Mouse (Mus musculus): ENCODE data around the gene Cdk9. TPM values are rescaled to one million over a fixed set of nuclear protein-coding genes. Genes with fewer than 3 reads are reported as not detected.

Gene Cdk9
- polyA plus RNA-seq, 1 experiment from 2014 or later, result 57.1 TPM

DNA sequence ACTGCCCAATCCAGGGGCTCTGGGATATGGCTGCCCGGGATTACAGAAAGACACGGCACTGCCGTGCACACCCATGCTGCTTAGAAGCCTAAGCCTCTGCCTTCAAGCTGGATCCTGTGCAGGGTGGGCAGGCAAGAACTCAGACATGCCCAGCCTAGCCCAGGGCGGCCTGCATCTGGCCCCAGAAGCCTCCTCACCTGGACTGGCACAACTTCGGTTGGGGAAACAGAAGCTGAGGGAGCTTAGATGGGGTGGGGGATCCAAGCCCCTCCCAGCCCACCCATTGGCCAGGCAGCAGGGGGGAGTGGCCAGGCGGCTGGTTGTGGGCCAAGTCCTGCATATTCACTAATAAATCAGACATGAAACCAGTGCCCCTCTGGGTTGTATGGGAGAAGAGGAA is 31.1 kb downstream of the Cdk9 start:
- peaks cover 32% of the 10 kb centered on the region for H3K36me3 ChIP-seq (ENCODE audit: control insufficient read depth, insufficient read depth)

DNA sequence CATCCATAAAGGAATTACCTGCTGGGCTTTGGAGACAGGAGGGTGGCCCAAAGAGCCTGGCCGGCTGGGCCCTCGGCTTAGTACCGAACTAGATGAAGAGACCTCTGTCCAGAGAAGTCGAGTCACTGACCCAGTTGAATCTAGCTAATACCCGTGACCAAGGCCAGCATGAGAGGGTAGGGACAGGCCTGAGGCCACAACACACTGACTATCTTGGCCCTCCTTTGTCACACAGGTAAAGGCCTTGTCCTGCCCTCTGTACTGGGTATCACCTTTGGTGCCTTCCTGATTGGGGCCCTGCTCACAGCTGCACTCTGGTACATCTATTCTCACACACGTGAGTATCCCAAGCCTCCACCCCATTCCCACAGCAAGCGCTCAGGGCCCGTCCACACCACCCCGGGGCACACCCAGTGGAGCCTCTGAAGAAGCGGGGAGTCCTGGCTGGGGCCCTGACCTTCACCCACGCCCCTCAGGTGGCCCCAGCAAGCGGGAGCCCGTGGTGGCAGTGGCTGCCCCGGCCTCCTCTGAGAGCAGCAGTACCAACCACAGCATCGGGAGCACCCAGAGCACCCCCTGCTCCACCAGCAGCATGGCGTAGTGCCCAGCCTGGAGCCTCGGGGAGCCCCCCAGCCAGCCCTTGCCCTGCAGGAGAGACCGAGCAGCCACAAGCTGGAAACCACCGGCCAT is 31.8 kb downstream of the Cdk9 start:
- Histone ChIP-seq H3K27ac (ENCODE audit: low read length) (no peak overlapping the region), H3K36me3 (ENCODE audit: control insufficient read depth, insufficient read depth) (peaks cover 31% of the 10 kb centered on the region), H3K9me3 (replicated peaks; ENCODE audit: control insufficient read depth, low read length) (peaks cover 2% of the 10 kb centered on the region; the same call in 1 of the 2 replicates), H3K4me3 (ENCODE audit: low read length) (no peak overlapping the region), H3K27me3 (ENCODE audit: control insufficient read depth, insufficient read depth, low read length) (no peaks in the 10 kb centered on the region), H3K4me1 (ENCODE audit: control insufficient read depth, insufficient read depth, low read length) (peaks cover 10% of the 10 kb centered on the region), H3K9ac (ENCODE audit: low read length) (no peak overlapping the region), H3K4me2 (ENCODE audit: low read depth, low read length) (no peak overlapping the region)
- no peak for ATAC-seq (replicated peaks; ENCODE audit: extremely low read depth, insufficient read depth, low FRiP score)
- WGBS, result 84% methylated on average over 19 of the region's 19 CpGs

More for the DNA sequence above, 31.1 kb downstream of the Cdk9 start:
- no peak overlapping the region for H3K4me3 ChIP-seq (ENCODE audit: low read length)
- no peaks in the 10 kb centered on the region for H3K27me3 ChIP-seq (ENCODE audit: control insufficient read depth, insufficient read depth, low read length)
- H3K4me2 ChIP-seq (ENCODE audit: low read depth, low read length), result no peak overlapping the region
- H3K27ac ChIP-seq (ENCODE audit: low read length), result no peak overlapping the region
- 64% methylated on average over 6 of the region's 6 CpGs for WGBS
- H3K4me1 ChIP-seq (ENCODE audit: control insufficient read depth, insufficient read depth, low read length), result peaks cover 10% of the 10 kb centered on the region
- no peak for ATAC-seq (replicated peaks; ENCODE audit: extremely low read depth, insufficient read depth, low FRiP score)
- no peak overlapping the region for H3K9ac ChIP-seq (ENCODE audit: low read length)
- H3K9me3 ChIP-seq (replicated peaks; ENCODE audit: control insufficient read depth, low read length), result peaks cover 2% of the 10 kb centered on the region; the same call in 1 of the 2 replicates

DNA sequence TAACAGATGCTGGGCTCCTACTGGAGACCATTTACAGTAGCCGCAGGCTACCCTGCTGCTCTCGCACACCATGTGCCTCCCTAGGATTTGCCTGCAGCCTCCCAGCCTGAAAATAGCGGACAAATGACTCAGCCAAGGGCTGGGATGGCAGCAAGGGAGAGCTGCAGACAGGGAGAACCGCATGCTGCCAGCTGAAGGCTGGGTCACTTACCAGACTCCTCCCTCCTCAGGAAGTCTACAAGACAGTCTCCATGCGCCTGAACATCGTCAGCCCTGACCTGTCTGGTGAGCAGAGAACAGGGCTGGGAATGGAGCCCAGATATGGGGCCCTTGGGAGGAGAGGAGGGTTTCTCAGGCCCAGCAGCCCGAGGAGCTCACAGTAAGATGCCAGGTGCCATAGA is 32.8 kb downstream of the Cdk9 start:
- no peak overlapping the region for H3K4me2 ChIP-seq (ENCODE audit: low read depth, low read length)
- no peaks in the 10 kb centered on the region for H3K27me3 ChIP-seq (ENCODE audit: control insufficient read depth, insufficient read depth, low read length)
- peak; percentile 43; the same call in 1 of the 2 replicates for ATAC-seq (replicated peaks; ENCODE audit: extremely low read depth, insufficient read depth, low FRiP score)
- H3K9ac ChIP-seq (ENCODE audit: low read length), result peak overlapping the region; percentile 43; the same call in 1 of the 2 replicates
- peaks cover 40% of the 10 kb centered on the region for H3K36me3 ChIP-seq (ENCODE audit: control insufficient read depth, insufficient read depth)
- H3K4me3 ChIP-seq (ENCODE audit: low read length), result no peak overlapping the region
- 31% methylated on average over 7 of the region's 7 CpGs for WGBS
- peaks cover 2% of the 10 kb centered on the region; the same call in 1 of the 2 replicates for H3K9me3 ChIP-seq (replicated peaks; ENCODE audit: control insufficient read depth, low read length)
- peak overlapping the region; percentile 45; the same call in 1 of the 2 replicates for H3K27ac ChIP-seq (ENCODE audit: low read length)
- H3K4me1 ChIP-seq (ENCODE audit: control insufficient read depth, insufficient read depth, low read length), result peaks cover 10% of the 10 kb centered on the region

DNA sequence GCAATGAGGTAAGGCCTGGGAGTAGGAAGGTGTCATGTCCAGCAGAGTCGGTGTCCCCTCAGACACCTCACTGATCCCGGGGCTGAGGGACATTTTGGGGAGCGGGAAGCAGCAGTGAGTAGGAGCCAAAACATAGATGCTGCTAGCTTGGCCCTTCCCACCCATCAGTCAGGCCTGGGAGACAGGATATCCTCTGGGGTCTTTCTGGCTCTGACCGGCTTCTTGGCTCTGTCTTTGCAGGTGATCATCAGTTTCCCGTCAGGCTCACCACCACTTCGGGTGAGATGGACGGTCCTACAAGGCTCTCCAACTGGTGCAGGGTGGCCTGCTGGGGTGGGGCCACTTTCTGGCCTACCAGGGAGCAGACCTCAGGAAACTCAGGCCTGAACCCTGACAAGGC is 35.2 kb downstream of the Cdk9 start:
- Histone ChIP-seq H3K9me3 (replicated peaks; ENCODE audit: control insufficient read depth, low read length) (peaks cover 2% of the 10 kb centered on the region; the same call in 1 of the 2 replicates), H3K9ac (ENCODE audit: low read length) (no peak overlapping the region), H3K27ac (ENCODE audit: low read length) (no peak overlapping the region), H3K27me3 (ENCODE audit: control insufficient read depth, insufficient read depth, low read length) (no peaks in the 10 kb centered on the region), H3K36me3 (ENCODE audit: control insufficient read depth, insufficient read depth) (peaks cover 38% of the 10 kb centered on the region), H3K4me3 (ENCODE audit: low read length) (no peak overlapping the region), H3K4me1 (ENCODE audit: control insufficient read depth, insufficient read depth, low read length) (peaks cover 12% of the 10 kb centered on the region), H3K4me2 (ENCODE audit: low read depth, low read length) (no peak overlapping the region)
- 86% methylated on average over 7 of the region's 7 CpGs for WGBS
- no peak for ATAC-seq (replicated peaks; ENCODE audit: extremely low read depth, insufficient read depth, low FRiP score)

DNA sequence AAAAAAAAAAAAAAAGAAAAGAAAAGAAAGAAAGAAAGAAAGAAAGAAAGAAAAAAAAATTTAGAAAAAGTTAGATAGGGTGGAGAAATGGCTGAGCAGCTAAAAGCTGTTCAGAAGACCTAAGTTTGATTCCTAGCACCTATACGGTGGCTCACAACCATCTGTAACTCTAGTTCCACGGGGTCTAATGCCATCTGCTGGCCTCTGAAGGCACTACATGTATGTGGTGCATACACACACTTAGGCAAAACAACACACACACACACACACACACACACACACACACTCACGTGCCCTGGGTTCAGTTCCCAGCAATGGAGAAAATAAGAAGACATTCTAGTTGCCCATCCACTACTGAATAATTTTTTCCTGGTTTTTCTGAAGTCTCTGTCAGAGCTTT is 36.1 kb downstream of the Cdk9 start:
- Histone ChIP-seq H3K4me3 (ENCODE audit: low read length) (no peak overlapping the region), H3K36me3 (ENCODE audit: control insufficient read depth, insufficient read depth) (peaks cover 42% of the 10 kb centered on the region), H3K27me3 (ENCODE audit: control insufficient read depth, insufficient read depth, low read length) (no peaks in the 10 kb centered on the region), H3K27ac (ENCODE audit: low read length) (no peak overlapping the region), H3K9me3 (replicated peaks; ENCODE audit: control insufficient read depth, low read length) (peaks cover 2% of the 10 kb centered on the region; the same call in 1 of the 2 replicates), H3K9ac (ENCODE audit: low read length) (no peak overlapping the region), H3K4me1 (ENCODE audit: control insufficient read depth, insufficient read depth, low read length) (peaks cover 12% of the 10 kb centered on the region), H3K4me2 (ENCODE audit: low read depth, low read length) (no peak overlapping the region)
- 94% methylated on average over 3 of the region's 3 CpGs for whole genome bisulfite sequencing
- no peak for ATAC-seq (replicated peaks; ENCODE audit: extremely low read depth, insufficient read depth, low FRiP score)

DNA sequence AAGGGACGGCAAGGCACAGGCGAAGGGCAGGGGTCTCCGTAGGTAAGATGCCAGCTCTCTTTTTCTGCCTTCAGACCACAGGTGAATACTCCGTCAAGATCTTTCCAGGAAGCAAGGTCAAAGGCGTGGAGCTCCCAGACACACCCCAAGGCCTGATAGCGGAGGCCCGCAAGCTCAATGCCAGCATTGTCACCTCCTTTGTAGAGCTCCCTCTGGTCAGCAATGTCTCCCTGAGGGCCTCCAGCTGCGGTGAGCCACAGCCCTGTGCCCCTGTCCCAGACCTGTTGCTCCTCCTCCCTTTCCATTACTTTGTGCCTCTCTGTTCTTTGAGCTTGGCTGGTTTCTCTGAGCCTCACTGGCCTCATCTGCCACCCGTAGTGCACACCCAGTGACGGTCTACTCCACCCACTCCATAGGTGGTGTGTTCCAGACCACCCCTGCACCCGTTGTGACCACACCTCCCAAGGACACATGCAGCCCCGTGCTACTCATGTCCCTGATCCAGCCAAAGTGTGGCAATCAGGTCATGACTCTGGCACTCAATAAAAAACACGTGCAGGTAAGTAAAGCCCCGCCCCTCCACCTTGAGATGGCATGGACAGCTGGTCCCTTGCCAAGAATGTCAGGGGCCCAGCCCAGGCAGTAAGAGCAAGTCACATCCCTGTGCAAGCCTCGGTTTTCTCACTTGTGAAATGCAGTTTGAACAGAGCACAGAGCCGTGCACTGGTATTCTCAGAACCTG is 39.5 kb downstream of the Cdk9 start:
- Histone ChIP-seq H3K4me1 (ENCODE audit: control insufficient read depth, insufficient read depth, low read length) (0 out of 2 replicates have a peak, but pooled peaks cover 2% of the 10 kb centered on the region), H3K4me2 (ENCODE audit: low read depth, low read length) (no peak overlapping the region), H3K36me3 (ENCODE audit: control insufficient read depth, insufficient read depth) (peaks cover 44% of the 10 kb centered on the region), H3K27me3 (ENCODE audit: control insufficient read depth, insufficient read depth, low read length) (no peaks in the 10 kb centered on the region), H3K27ac (ENCODE audit: low read length) (no peak overlapping the region), H3K4me3 (ENCODE audit: low read length) (no peak overlapping the region), H3K9me3 (replicated peaks; ENCODE audit: control insufficient read depth, low read length) (peaks cover 2% of the 10 kb centered on the region; the same call in 1 of the 2 replicates), H3K9ac (ENCODE audit: low read length) (no peak overlapping the region)
- 70% methylated on average over 16 of the region's 16 CpGs for WGBS
- no peak for ATAC-seq (replicated peaks; ENCODE audit: extremely low read depth, insufficient read depth, low FRiP score)

DNA sequence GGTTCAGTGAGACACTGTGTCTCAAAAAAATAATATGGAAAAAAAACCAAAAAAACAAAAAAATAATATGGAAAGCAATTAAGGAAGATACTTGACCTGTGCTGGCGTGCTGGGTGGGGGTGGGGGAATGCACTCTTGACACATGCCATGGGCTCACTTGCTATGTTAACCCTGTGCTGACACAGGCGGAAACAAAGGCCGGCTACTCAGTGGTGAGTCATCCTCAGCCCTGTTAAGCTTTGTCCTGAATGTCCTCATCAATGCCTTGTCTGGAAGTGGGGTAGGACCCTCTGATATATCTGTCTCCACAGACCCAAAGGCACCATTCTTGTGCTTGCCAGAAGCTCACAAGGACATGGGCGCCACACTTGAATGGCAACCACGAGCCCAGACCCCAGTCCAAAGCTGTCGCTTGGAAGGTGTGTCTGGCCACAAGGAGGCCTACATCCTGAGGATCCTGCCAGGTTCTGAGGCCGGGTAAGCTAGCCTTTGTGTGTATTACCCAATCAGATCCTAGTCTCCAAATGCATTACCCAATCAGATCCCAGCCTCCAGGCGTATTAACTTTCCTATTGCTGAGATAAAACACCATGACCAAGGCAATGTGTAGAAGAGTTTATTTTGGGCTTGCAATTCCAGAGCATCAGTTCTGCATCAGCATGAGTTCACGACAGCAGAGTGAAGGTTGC is 40.8 kb downstream of the Cdk9 start:
- ATAC-seq (replicated peaks; ENCODE audit: extremely low read depth, insufficient read depth, low FRiP score), result no peak
- no peak overlapping the region for H3K4me3 ChIP-seq (ENCODE audit: low read length)
- H3K4me1 ChIP-seq (ENCODE audit: control insufficient read depth, insufficient read depth, low read length), result peaks cover 5% of the 10 kb centered on the region; the same call in 1 of the 2 replicates
- WGBS, result 63% methylated on average over 9 of the region's 9 CpGs
- H3K27ac ChIP-seq (ENCODE audit: low read length), result no peak overlapping the region
- H3K9me3 ChIP-seq (replicated peaks; ENCODE audit: control insufficient read depth, low read length), result peaks cover 2% of the 10 kb centered on the region; the same call in 1 of the 2 replicates
- no peak overlapping the region for H3K9ac ChIP-seq (ENCODE audit: low read length)
- no peak overlapping the region for H3K4me2 ChIP-seq (ENCODE audit: low read depth, low read length)
- H3K36me3 ChIP-seq (ENCODE audit: control insufficient read depth, insufficient read depth), result peaks cover 40% of the 10 kb centered on the region
- no peaks in the 10 kb centered on the region for H3K27me3 ChIP-seq (ENCODE audit: control insufficient read depth, insufficient read depth, low read length)

DNA sequence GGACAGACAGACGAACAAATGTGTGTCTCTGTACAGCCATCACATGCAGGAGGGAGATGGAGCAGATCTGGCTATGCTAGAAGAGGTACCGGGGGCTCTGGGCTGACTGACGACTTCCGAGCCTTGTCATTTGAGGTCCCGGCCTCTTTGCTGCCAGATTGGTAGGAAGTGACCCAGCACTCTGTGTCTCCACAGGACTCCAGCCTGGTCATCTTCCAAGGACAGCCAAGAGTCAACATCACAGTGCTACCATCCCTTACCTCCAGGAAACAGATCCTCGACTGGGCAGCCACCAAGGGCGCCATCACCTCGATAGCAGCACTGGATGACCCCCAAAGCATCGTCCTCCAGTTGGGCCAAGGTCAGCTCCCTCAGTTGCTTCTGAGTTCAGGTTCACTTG is 41.7 kb downstream of the Cdk9 start:
- 79% methylated on average over 9 of the region's 9 CpGs for WGBS
- Histone ChIP-seq H3K4me1 (ENCODE audit: control insufficient read depth, insufficient read depth, low read length) (peaks cover 5% of the 10 kb centered on the region; the same call in 1 of the 2 replicates), H3K9me3 (replicated peaks; ENCODE audit: control insufficient read depth, low read length) (no peaks in the 10 kb centered on the region), H3K36me3 (ENCODE audit: control insufficient read depth, insufficient read depth) (peaks cover 35% of the 10 kb centered on the region), H3K27me3 (ENCODE audit: control insufficient read depth, insufficient read depth, low read length) (no peaks in the 10 kb centered on the region), H3K4me2 (ENCODE audit: low read depth, low read length) (no peak overlapping the region), H3K27ac (ENCODE audit: low read length) (no peak overlapping the region), H3K4me3 (ENCODE audit: low read length) (no peak overlapping the region), H3K9ac (ENCODE audit: low read length) (no peak overlapping the region)
- ATAC-seq (replicated peaks; ENCODE audit: extremely low read depth, insufficient read depth, low FRiP score), result no peak
